Mouse (Mus musculus): ENCODE results near the gene 3110040N11Rik. TPM values are rescaled to one million over a fixed set of nuclear protein-coding genes. Genes with fewer than 3 reads are reported as not detected.
A peak's percentile ranks its signal among the peaks of the same experiment; 100 is the strongest.

The 3110040N11Rik gene
- polyA plus RNA-seq, 1 experiment = 32.6 TPM

- TF ChIP-seq CTCF (IDR thresholded peaks at IDR 0.05; ENCODE audit: low read depth, low read length) = no peak
- no peak for TF ChIP-seq POLR2A (IDR thresholded peaks at IDR 0.05; ENCODE audit: insufficient read depth, low read length)
- no peak for TF ChIP-seq EP300 (IDR thresholded peaks at IDR 0.05; ENCODE audit: insufficient read depth, low read depth, low read length)
- Histone ChIP-seq H3K27ac (ENCODE audit: insufficient read depth, low read length) (no peak overlapping the region), H3K9me3 (replicated peaks; ENCODE audit: control insufficient read depth, insufficient read depth, low read length, poor library complexity, severe bottlenecking) (no peaks in the 10 kb centered on the region), H3K4me3 (ENCODE audit: low read depth, low read length) (no peak overlapping the region), H3K27me3 (ENCODE audit: control insufficient read depth, insufficient read depth, low read length, poor library complexity, severe bottlenecking) (no peaks in the 10 kb centered on the region), H3K4me1 (ENCODE audit: control insufficient read depth, insufficient read depth, low read length) (no peaks in the 10 kb centered on the region), H3K36me3 (ENCODE audit: control insufficient read depth, insufficient read depth, low read length, poor library complexity, severe bottlenecking) (no peaks in the 10 kb centered on the region), H3K9ac (ENCODE audit: low read depth, poor library complexity, severe bottlenecking) (no peak overlapping the region)
Observed at GRCm38 (mm10) chr7:81775325-81775724, 14.0 kb downstream of the 3110040N11Rik start.

- Histone ChIP-seq H3K4me1 (ENCODE audit: control insufficient read depth, insufficient read depth, low read length) (no peaks in the 10 kb centered on the region), H3K9me3 (replicated peaks; ENCODE audit: control insufficient read depth, insufficient read depth, low read length, poor library complexity, severe bottlenecking) (no peaks in the 10 kb centered on the region), H3K36me3 (ENCODE audit: control insufficient read depth, insufficient read depth, low read length, poor library complexity, severe bottlenecking) (no peaks in the 10 kb centered on the region; the same call in 1 of the 2 replicates), H3K27me3 (ENCODE audit: control insufficient read depth, insufficient read depth, low read length, poor library complexity, severe bottlenecking) (no peaks in the 10 kb centered on the region), H3K9ac (ENCODE audit: low read depth, poor library complexity, severe bottlenecking) (no peak overlapping the region), H3K4me3 (ENCODE audit: low read depth, low read length) (no peak overlapping the region), H3K27ac (ENCODE audit: insufficient read depth, low read length) (no peak overlapping the region)
- TF ChIP-seq EP300 (IDR thresholded peaks at IDR 0.05; ENCODE audit: insufficient read depth, low read depth, low read length) (no peak), CTCF (IDR thresholded peaks at IDR 0.05; ENCODE audit: low read depth, low read length) (no peak), POLR2A (IDR thresholded peaks at IDR 0.05; ENCODE audit: insufficient read depth, low read length) (no peak)
Observed at GRCm38 (mm10) chr7:81772786-81773539, 16.3 kb downstream of the 3110040N11Rik start.

- peak overlapping the region; percentile 80 for H3K9ac ChIP-seq (ENCODE audit: low read depth, poor library complexity, severe bottlenecking)
- 0 out of 2 replicates have a peak overlapping the region, but pooled peaks have one; percentile 22 for H3K27ac ChIP-seq (ENCODE audit: insufficient read depth, low read length)
- no peaks in the 10 kb centered on the region for H3K9me3 ChIP-seq (replicated peaks; ENCODE audit: control insufficient read depth, insufficient read depth, low read length, poor library complexity, severe bottlenecking)
- H3K4me1 ChIP-seq (ENCODE audit: control insufficient read depth, insufficient read depth, low read length) = peaks cover 2% of the 10 kb centered on the region
- H3K36me3 ChIP-seq (ENCODE audit: control insufficient read depth, insufficient read depth, low read length, poor library complexity, severe bottlenecking) = no peaks in the 10 kb centered on the region; the same call in 1 of the 2 replicates
- no peak for TF ChIP-seq EP300 (IDR thresholded peaks at IDR 0.05; ENCODE audit: insufficient read depth, low read depth, low read length)
- peak; percentile 52 for TF ChIP-seq CTCF (IDR thresholded peaks at IDR 0.05; ENCODE audit: low read depth, low read length)
- H3K27me3 ChIP-seq (ENCODE audit: control insufficient read depth, insufficient read depth, low read length, poor library complexity, severe bottlenecking) = no peaks in the 10 kb centered on the region
- H3K4me3 ChIP-seq (ENCODE audit: low read depth, low read length) = peak overlapping the region; percentile 89
Observed at GRCm38 (mm10) chr7:81763110-81763845, 26.0 kb downstream of the 3110040N11Rik start.

- no peaks in the 10 kb centered on the region for H3K9me3 ChIP-seq (replicated peaks; ENCODE audit: control insufficient read depth, insufficient read depth, low read length, poor library complexity, severe bottlenecking)
- H3K27me3 ChIP-seq (ENCODE audit: control insufficient read depth, insufficient read depth, low read length, poor library complexity, severe bottlenecking) = no peaks in the 10 kb centered on the region
- H3K4me1 ChIP-seq (ENCODE audit: control insufficient read depth, insufficient read depth, low read length) = peaks cover 2% of the 10 kb centered on the region
- H3K36me3 ChIP-seq (ENCODE audit: control insufficient read depth, insufficient read depth, low read length, poor library complexity, severe bottlenecking) = no peaks in the 10 kb centered on the region
- TF ChIP-seq CTCF (IDR thresholded peaks at IDR 0.05; ENCODE audit: low read depth, low read length) (no peak), EP300 (IDR thresholded peaks at IDR 0.05; ENCODE audit: insufficient read depth, low read depth, low read length) (no peak), POLR2A (IDR thresholded peaks at IDR 0.05; ENCODE audit: insufficient read depth, low read length) (peak; percentile 64)
- H3K9ac ChIP-seq (ENCODE audit: low read depth, poor library complexity, severe bottlenecking) = peak within 1 kb of the TSS; percentile 80
- 0 out of 2 replicates have a peak within 1 kb of the TSS, but pooled peaks have one; percentile 22 for H3K27ac ChIP-seq (ENCODE audit: insufficient read depth, low read length)
- H3K4me3 ChIP-seq (ENCODE audit: low read depth, low read length) = peak within 1 kb of the TSS; percentile 97
Observed at GRCm38 (mm10) chr7:81762180-81763109, 26.8 kb downstream of the 3110040N11Rik start, which contains the start of gene Ramac. TSS of gene Ramac (plus strand) at chr7:81762925.

- Histone ChIP-seq H3K4me1 (ENCODE audit: control insufficient read depth, insufficient read depth, low read length) (no peaks in the 10 kb centered on the region), H3K9me3 (replicated peaks; ENCODE audit: control insufficient read depth, insufficient read depth, low read length, poor library complexity, severe bottlenecking) (no peaks in the 10 kb centered on the region), H3K36me3 (ENCODE audit: control insufficient read depth, insufficient read depth, low read length, poor library complexity, severe bottlenecking) (no peaks in the 10 kb centered on the region), H3K27me3 (ENCODE audit: control insufficient read depth, insufficient read depth, low read length, poor library complexity, severe bottlenecking) (no peaks in the 10 kb centered on the region; the same call in 1 of the 2 replicates), H3K9ac (ENCODE audit: low read depth, poor library complexity, severe bottlenecking) (no peak overlapping the region), H3K27ac (ENCODE audit: insufficient read depth, low read length) (no peak overlapping the region), H3K4me3 (ENCODE audit: low read depth, low read length) (no peak overlapping the region)
- no peak for TF ChIP-seq CTCF (IDR thresholded peaks at IDR 0.05; ENCODE audit: low read depth, low read length)
- no peak for TF ChIP-seq POLR2A (IDR thresholded peaks at IDR 0.05; ENCODE audit: insufficient read depth, low read length)
Observed at GRCm38 (mm10) chr7:81747956-81748355, 41.3 kb downstream of the 3110040N11Rik start.

Data from ES-Bruce4 (cell line).